Mouse (Mus musculus): Measurements from ENCODE around the gene Tmco1. TPM values are rescaled to one million over a fixed set of nuclear protein-coding genes. Genes with fewer than 3 reads are reported as not detected.

Tmco1 gene
- total RNA-seq, 1 experiment, result 155 TPM

DNA sequence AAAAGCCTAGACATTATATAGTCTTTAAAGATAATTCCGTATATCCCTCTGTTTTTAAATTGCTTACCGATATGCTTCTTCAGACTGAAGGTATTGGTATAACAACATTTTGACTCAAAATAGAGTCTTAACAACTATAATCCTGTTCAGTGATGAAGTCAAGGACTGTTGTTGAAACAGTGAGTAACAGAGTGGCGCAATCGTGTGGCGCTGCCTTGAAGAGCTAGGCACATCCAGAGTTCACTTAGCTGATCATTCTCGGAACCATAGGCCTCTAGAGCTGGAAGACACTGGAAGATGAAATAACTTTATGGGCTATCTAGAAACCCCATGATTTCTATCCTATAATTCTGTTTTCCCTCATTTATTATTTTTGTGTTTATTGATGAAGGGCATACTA lies 13.5 kb downstream of the Tmco1 start:
- no peak for TF ChIP-seq HCFC1 (IDR thresholded peaks at IDR 0.05; ENCODE audit: borderline replicate concordance, insufficient read depth, low read length)
- no peak for TF ChIP-seq ZNF384 (IDR thresholded peaks at IDR 0.05; ENCODE audit: low read depth, low read length)
- TF ChIP-seq MAFK (IDR thresholded peaks at IDR 0.05; ENCODE audit: insufficient read depth, low read depth, low read length), result no peak
- no peak for TF ChIP-seq ZC3H11A (IDR thresholded peaks at IDR 0.05; ENCODE audit: borderline replicate concordance, low read depth, low read length)
- no peak for TF ChIP-seq CHD2 (IDR thresholded peaks at IDR 0.05; ENCODE audit: low read depth, low read length)
- Histone ChIP-seq H3K4me3 (ENCODE audit: insufficient read depth in 1 of 2, low read depth in 1 of 2, low read length in 2 of 2, poor library complexity in 1 of 2, severe bottlenecking in 1 of 2) (no peak overlapping the region), H3K36me3 (ENCODE audit: control insufficient read depth, insufficient read depth, low read length, poor library complexity, severe bottlenecking) (peaks cover 20% of the 10 kb centered on the region), H3K27ac (ENCODE audit: insufficient read depth, low read depth, low read length, poor library complexity, severe bottlenecking) (no peak overlapping the region), H3K4me1 (ENCODE audit: control insufficient read depth in 2 of 2, insufficient read depth in 2 of 2, low read length in 2 of 2, poor library complexity in 1 of 2) (no peaks in the 10 kb centered on the region), H3K9ac (ENCODE audit: insufficient read depth, low read depth, low read length, poor library complexity, severe bottlenecking) (no peak overlapping the region), H3K9me3 (ENCODE audit: control insufficient read depth, insufficient read depth, low read depth, low read length) (no peaks in the 10 kb centered on the region)
- no peak for DNase-seq (ENCODE audit: low read depth, low spot score)
- in situ Hi-C loops (cut with MboI; ENCODE audit: low sequenced_read_pairs in 2 of 2, unreplicated experiment in 2 of 2), result no loop called here

DNA sequence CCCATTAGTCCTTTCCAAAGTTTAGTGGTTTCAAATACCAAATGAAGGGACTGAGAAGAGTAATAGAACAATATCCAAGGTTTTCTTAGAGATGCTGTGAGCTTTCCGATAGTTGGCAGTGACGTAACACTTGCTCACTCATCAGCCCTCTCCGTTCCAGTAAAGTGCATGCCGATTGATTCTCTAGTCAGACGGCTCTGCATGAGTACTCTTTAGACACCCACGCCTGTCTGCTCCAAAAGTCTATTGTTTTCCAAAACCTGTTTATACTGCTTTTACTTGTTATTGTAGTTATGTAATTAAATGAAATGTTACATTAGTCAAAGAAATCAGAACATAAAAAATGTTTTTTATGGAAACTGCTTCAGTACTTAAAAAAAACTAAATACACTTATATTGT lies 20.6 kb downstream of the Tmco1 start:
- no peaks in the 10 kb centered on the region for H3K4me1 ChIP-seq (ENCODE audit: control insufficient read depth in 2 of 2, insufficient read depth in 2 of 2, low read length in 2 of 2, poor library complexity in 1 of 2)
- DNase-seq (ENCODE audit: low read depth, low spot score), result no peak
- no peak overlapping the region for H3K27ac ChIP-seq (ENCODE audit: insufficient read depth, low read depth, low read length, poor library complexity, severe bottlenecking)
- TF ChIP-seq MAFK (IDR thresholded peaks at IDR 0.05; ENCODE audit: insufficient read depth, low read depth, low read length) (no peak), ZNF384 (IDR thresholded peaks at IDR 0.05; ENCODE audit: low read depth, low read length) (no peak), HCFC1 (IDR thresholded peaks at IDR 0.05; ENCODE audit: borderline replicate concordance, insufficient read depth, low read length) (no peak), CHD2 (IDR thresholded peaks at IDR 0.05; ENCODE audit: low read depth, low read length) (no peak), ZC3H11A (IDR thresholded peaks at IDR 0.05; ENCODE audit: borderline replicate concordance, low read depth, low read length) (no peak)
- no peak overlapping the region for H3K9ac ChIP-seq (ENCODE audit: insufficient read depth, low read depth, low read length, poor library complexity, severe bottlenecking)
- in situ Hi-C loops (cut with MboI; ENCODE audit: low sequenced_read_pairs in 2 of 2, unreplicated experiment in 2 of 2), result no loop called here
- H3K9me3 ChIP-seq (ENCODE audit: control insufficient read depth, insufficient read depth, low read depth, low read length), result no peaks in the 10 kb centered on the region
- peaks cover 19% of the 10 kb centered on the region for H3K36me3 ChIP-seq (ENCODE audit: control insufficient read depth, insufficient read depth, low read length, poor library complexity, severe bottlenecking)
- H3K4me3 ChIP-seq (ENCODE audit: insufficient read depth in 1 of 2, low read depth in 1 of 2, low read length in 2 of 2, poor library complexity in 1 of 2, severe bottlenecking in 1 of 2), result no peak overlapping the region

DNA sequence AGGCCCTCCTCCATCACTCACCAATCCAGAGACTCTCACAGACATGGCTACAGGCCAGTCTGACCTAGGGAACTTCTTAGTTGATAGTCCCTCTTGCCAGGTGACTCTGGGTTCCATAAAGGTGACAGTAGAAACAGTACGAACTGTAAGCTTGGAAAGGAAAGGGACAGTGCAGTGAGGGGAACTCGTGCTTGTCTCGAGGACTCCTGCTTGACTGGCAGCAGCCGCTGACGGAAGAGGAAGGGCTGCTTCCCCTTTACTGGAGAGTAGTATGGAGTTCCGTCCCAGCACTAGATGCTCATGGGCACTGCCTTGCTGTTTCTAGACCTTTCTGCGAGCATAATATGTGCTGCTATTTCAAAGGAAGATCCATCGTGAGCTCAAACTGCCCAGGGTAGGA lies 22.9 kb downstream of the Tmco1 start:
- Histone ChIP-seq H3K27ac (ENCODE audit: insufficient read depth, low read depth, low read length, poor library complexity, severe bottlenecking) (no peak overlapping the region), H3K9me3 (ENCODE audit: control insufficient read depth, insufficient read depth, low read depth, low read length) (no peaks in the 10 kb centered on the region), H3K4me1 (ENCODE audit: control insufficient read depth in 2 of 2, insufficient read depth in 2 of 2, low read length in 2 of 2, poor library complexity in 1 of 2) (no peaks in the 10 kb centered on the region), H3K36me3 (ENCODE audit: control insufficient read depth, insufficient read depth, low read length, poor library complexity, severe bottlenecking) (peaks cover 15% of the 10 kb centered on the region), H3K4me3 (ENCODE audit: insufficient read depth in 1 of 2, low read depth in 1 of 2, low read length in 2 of 2, poor library complexity in 1 of 2, severe bottlenecking in 1 of 2) (no peak overlapping the region), H3K9ac (ENCODE audit: insufficient read depth, low read depth, low read length, poor library complexity, severe bottlenecking) (no peak overlapping the region)
- TF ChIP-seq ZNF384 (IDR thresholded peaks at IDR 0.05; ENCODE audit: low read depth, low read length) (no peak), MAFK (IDR thresholded peaks at IDR 0.05; ENCODE audit: insufficient read depth, low read depth, low read length) (no peak), ZC3H11A (IDR thresholded peaks at IDR 0.05; ENCODE audit: borderline replicate concordance, low read depth, low read length) (no peak), HCFC1 (IDR thresholded peaks at IDR 0.05; ENCODE audit: borderline replicate concordance, insufficient read depth, low read length) (no peak), CHD2 (IDR thresholded peaks at IDR 0.05; ENCODE audit: low read depth, low read length) (no peak)
- in situ Hi-C loops (cut with MboI; ENCODE audit: low sequenced_read_pairs in 2 of 2, unreplicated experiment in 2 of 2), result loop anchor here in 1 of 2 experiments (10.0 kb wide), 1 partner anchor 106 kb away; no protein-coding TSS in a partner anchor
- DNase-seq (ENCODE audit: low read depth, low spot score), result no peak

DNA sequence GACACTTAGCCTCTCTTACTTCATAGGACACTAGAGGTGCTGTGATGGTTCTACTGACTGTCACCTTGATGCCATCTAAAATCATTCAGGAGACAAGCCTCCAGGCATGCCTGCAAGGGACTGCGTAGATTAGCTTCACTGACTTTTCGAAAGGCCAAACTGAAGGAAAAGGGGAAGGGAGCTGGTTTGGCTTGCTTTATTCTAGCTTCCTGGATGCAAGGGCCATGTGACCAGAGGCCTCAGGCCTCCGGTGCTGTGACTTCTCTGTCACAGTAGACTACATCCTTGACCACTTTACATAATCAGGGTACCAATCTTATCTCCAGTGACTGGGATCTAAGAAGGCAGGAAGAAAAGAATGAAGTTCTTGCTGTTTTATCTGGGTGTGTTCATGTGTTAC lies 28.2 kb downstream of the Tmco1 start:
- H3K9ac ChIP-seq (ENCODE audit: insufficient read depth, low read depth, low read length, poor library complexity, severe bottlenecking), result no peak overlapping the region
- TF ChIP-seq CHD2 (IDR thresholded peaks at IDR 0.05; ENCODE audit: low read depth, low read length) (no peak), HCFC1 (IDR thresholded peaks at IDR 0.05; ENCODE audit: borderline replicate concordance, insufficient read depth, low read length) (no peak), ZC3H11A (IDR thresholded peaks at IDR 0.05; ENCODE audit: borderline replicate concordance, low read depth, low read length) (no peak), ZNF384 (IDR thresholded peaks at IDR 0.05; ENCODE audit: low read depth, low read length) (no peak), MAFK (IDR thresholded peaks at IDR 0.05; ENCODE audit: insufficient read depth, low read depth, low read length) (no peak)
- no peak overlapping the region for H3K27ac ChIP-seq (ENCODE audit: insufficient read depth, low read depth, low read length, poor library complexity, severe bottlenecking)
- no peak for DNase-seq (ENCODE audit: low read depth, low spot score)
- in situ Hi-C loops (cut with MboI; ENCODE audit: low sequenced_read_pairs in 2 of 2, unreplicated experiment in 2 of 2), result loop anchor here (5.0 to 10.0 kb wide), 2 partner anchors 112 to 114 kb away; no protein-coding TSS in a partner anchor
- no peak overlapping the region for H3K4me3 ChIP-seq (ENCODE audit: insufficient read depth in 1 of 2, low read depth in 1 of 2, low read length in 2 of 2, poor library complexity in 1 of 2, severe bottlenecking in 1 of 2)
- H3K36me3 ChIP-seq (ENCODE audit: control insufficient read depth, insufficient read depth, low read length, poor library complexity, severe bottlenecking), result peaks cover 4% of the 10 kb centered on the region; the same call in 1 of the 2 replicates
- H3K4me1 ChIP-seq (ENCODE audit: control insufficient read depth in 2 of 2, insufficient read depth in 2 of 2, low read length in 2 of 2, poor library complexity in 1 of 2), result no peaks in the 10 kb centered on the region
- H3K9me3 ChIP-seq (ENCODE audit: control insufficient read depth, insufficient read depth, low read depth, low read length), result no peaks in the 10 kb centered on the region
